Mouse (Mus musculus): ENCODE data around the gene Fuca1. TPM values are rescaled to one million over a fixed set of nuclear protein-coding genes. Genes with fewer than 3 reads are reported as not detected.

Fuca1 gene
- total and polyA plus RNA-seq, 3 experiments = 25.3 to 34.6 (median 30.4) TPM

DNA sequence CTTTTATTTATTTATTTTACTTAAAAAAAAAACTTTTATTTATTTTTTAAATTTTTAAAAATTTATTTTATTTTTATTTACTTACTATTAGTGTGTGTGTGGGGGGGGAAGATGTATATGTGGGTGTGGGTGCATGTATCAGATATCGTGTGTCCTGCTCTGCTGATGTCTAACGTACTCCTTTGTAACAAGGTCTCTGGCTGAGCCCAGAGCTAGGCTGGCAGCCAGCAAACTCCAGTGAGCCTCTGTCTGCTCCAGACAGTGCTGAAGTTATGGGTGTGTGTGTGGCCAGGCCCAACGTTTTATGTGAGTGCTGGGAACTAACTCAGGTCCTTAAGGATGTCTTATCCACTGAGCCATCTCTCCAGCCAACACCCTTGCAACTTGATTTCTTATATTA is 8.4 kb upstream of the Fuca1 start:
- intact Hi-C loops (cut with DNase I) = no loop called here
- Histone ChIP-seq H3K79me2 (replicated peaks; ENCODE audit: control insufficient read depth, insufficient read depth, low read length) (no peaks in the 10 kb centered on the region), H3K27me3 (ENCODE audit: control insufficient read depth, insufficient read depth, low read length) (no peaks in the 10 kb centered on the region), H3K36me3 (ENCODE audit: control insufficient read depth, insufficient read depth, low read length) (no peaks in the 10 kb centered on the region; the same call in 1 of the 2 replicates), H3K4me3 (no peak overlapping the region), H3K4me1 (ENCODE audit: control insufficient read depth, insufficient read depth, low read length) (peaks cover 5% of the 10 kb centered on the region), H3K27ac (peak overlapping the region; percentile 42), H3K9ac (ENCODE audit: low read depth, low read length) (no peak overlapping the region)
- DNase-seq = no peak
- 32% methylated on average over 3 of the region's 3 CpGs for WGBS
- TF ChIP-seq POLR2A (IDR thresholded peaks at IDR 0.05; ENCODE audit: insufficient read depth, low read depth, low read length) (no peak), EP300 (IDR thresholded peaks at IDR 0.05; ENCODE audit: insufficient read depth, low read depth, low read length) (no peak)

DNA sequence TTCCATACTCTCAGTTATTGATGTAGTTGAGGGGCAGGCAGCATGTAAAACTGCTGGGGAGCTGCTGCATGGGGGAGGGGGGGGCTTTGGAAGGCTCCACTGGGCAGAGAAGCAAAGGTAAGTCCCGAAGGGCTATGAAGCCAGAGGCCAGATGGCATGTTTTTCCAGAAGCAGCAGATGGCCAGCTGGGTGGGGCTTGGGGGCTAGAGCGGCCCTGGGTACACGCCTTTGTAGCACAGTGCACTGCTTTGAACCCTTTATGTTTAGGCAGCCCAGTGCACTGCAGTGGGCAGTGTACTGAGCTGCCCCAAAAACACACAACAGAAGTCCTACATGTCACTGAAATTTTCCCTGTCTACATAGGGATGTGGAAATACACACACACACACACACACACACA is 7.7 kb upstream of the Fuca1 start:
- H3K4me3 ChIP-seq = no peak overlapping the region
- H3K79me2 ChIP-seq (replicated peaks; ENCODE audit: control insufficient read depth, insufficient read depth, low read length) = no peaks in the 10 kb centered on the region
- TF ChIP-seq CTCF (IDR thresholded peaks at IDR 0.05) = no peak
- no peak for TF ChIP-seq EP300 (IDR thresholded peaks at IDR 0.05; ENCODE audit: insufficient read depth, low read depth, low read length)
- TF ChIP-seq POLR2A (IDR thresholded peaks at IDR 0.05; ENCODE audit: insufficient read depth, low read depth, low read length) = no peak
- H3K27me3 ChIP-seq (ENCODE audit: control insufficient read depth, insufficient read depth, low read length) = no peaks in the 10 kb centered on the region
- peaks cover 5% of the 10 kb centered on the region for H3K4me1 ChIP-seq (ENCODE audit: control insufficient read depth, insufficient read depth, low read length)
- H3K36me3 ChIP-seq (ENCODE audit: control insufficient read depth, insufficient read depth, low read length) = no peaks in the 10 kb centered on the region; the same call in 1 of the 2 replicates
- intact Hi-C loops (cut with DNase I) = no loop called here
- H3K27ac ChIP-seq = no peak overlapping the region
- no peak for DNase-seq
- 33% methylated on average over 3 of the region's 3 CpGs for WGBS
- no peak overlapping the region for H3K9ac ChIP-seq (ENCODE audit: low read depth, low read length)

DNA sequence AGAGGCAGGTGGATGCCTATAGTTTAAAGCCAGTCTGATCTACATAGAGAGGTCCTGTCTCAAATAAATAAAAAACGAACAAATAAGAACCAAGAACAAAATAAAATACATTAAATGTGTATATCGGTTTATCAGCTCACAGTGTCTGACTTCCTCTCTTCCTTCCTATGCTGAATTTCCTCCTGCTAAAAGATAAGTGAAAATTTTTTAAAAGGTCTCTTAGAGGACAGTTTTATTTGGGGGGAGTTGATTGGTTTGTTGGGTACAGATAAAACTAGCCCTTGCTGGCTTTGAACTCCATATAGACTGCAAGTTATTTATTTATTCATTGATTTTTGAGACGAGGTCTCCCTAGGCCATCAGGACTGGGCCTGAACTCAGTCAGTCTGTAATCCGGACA is 7.1 kb upstream of the Fuca1 start:
- TF ChIP-seq CTCF (IDR thresholded peaks at IDR 0.05) (no peak), POLR2A (IDR thresholded peaks at IDR 0.05; ENCODE audit: insufficient read depth, low read depth, low read length) (no peak), EP300 (IDR thresholded peaks at IDR 0.05; ENCODE audit: insufficient read depth, low read depth, low read length) (no peak)
- WGBS = 56% methylated on average over 4 of the region's 4 CpGs
- Histone ChIP-seq H3K4me3 (no peak overlapping the region), H3K27me3 (ENCODE audit: control insufficient read depth, insufficient read depth, low read length) (no peaks in the 10 kb centered on the region), H3K4me1 (ENCODE audit: control insufficient read depth, insufficient read depth, low read length) (peaks cover 5% of the 10 kb centered on the region), H3K36me3 (ENCODE audit: control insufficient read depth, insufficient read depth, low read length) (no peaks in the 10 kb centered on the region; the same call in 1 of the 2 replicates), H3K27ac (no peak overlapping the region), H3K79me2 (replicated peaks; ENCODE audit: control insufficient read depth, insufficient read depth, low read length) (no peaks in the 10 kb centered on the region), H3K9ac (ENCODE audit: low read depth, low read length) (no peak overlapping the region)
- no peak for DNase-seq
- intact Hi-C loops (cut with DNase I) = no loop called here

DNA sequence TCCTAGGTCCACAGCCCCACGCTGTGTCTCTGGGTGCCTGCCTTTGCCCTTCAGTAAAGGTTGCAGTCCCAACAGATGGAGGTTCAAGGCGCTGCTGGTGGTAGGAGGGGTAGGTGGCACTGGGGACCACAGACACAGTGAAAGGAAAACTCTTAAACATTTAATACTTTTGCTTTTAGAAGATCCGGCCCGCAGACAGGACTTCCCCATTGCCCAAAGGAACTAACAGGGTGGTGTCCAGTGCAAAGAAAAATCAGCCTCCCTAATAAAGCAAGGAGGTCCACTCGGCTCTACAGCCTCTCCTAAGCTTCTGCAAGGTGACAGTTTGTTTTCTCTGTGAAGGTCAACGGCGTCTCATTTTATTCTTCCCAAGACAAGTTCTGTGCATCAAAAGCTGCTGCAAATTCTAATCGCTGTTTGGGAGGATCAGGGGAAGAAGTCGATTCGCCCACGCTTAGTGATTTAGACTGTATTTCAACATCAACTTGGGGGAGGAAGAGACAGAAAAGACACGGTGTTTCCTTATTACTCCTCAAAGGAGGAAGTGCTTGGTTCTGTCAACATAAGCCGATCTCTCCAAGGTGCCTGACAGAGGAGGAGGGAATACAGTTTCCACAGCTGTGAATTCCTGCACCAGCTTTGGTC is 1.8 kb upstream of the Fuca1 start:
- intact Hi-C loops (cut with DNase I) = no loop called here
- Histone ChIP-seq H3K79me2 (replicated peaks; ENCODE audit: control insufficient read depth, insufficient read depth, low read length) (no peaks in the 10 kb centered on the region), H3K4me1 (ENCODE audit: control insufficient read depth, insufficient read depth, low read length) (peaks cover 3% of the 10 kb centered on the region), H3K4me3 (no peak overlapping the region), H3K27ac (no peak overlapping the region; the same call in 1 of the 2 replicates), H3K27me3 (ENCODE audit: control insufficient read depth, insufficient read depth, low read length) (no peaks in the 10 kb centered on the region), H3K9ac (ENCODE audit: low read depth, low read length) (no peak overlapping the region), H3K36me3 (ENCODE audit: control insufficient read depth, insufficient read depth, low read length) (no peaks in the 10 kb centered on the region)
- WGBS = 52% methylated on average over 13 of the region's 13 CpGs
- no peak for TF ChIP-seq EP300 (IDR thresholded peaks at IDR 0.05; ENCODE audit: insufficient read depth, low read depth, low read length)
- TF ChIP-seq CTCF (IDR thresholded peaks at IDR 0.05) = no peak
- no peak for TF ChIP-seq POLR2A (IDR thresholded peaks at IDR 0.05; ENCODE audit: insufficient read depth, low read depth, low read length)
- DNase-seq = peak in 1 of 2 experiments; percentile 40

DNA sequence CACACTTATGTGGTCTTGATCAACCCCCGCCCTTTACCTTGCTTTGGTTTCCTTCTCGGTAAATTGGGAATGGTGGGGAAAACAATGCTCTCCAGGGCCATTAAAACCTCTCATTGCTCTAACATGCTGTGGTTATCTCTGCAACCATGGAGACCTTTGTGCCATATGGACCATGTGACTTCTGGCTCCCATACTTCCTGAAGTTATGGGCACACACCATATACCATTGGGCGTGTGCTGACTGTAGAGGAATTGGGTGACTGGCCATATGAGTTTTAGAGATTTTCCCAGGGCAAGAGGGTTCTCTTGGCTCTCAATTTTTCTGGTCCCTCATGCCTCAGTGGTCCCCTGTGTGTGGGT is 1.3 kb upstream of the Fuca1 start:
- WGBS = 66% methylated on average over 3 of the region's 3 CpGs

DNA sequence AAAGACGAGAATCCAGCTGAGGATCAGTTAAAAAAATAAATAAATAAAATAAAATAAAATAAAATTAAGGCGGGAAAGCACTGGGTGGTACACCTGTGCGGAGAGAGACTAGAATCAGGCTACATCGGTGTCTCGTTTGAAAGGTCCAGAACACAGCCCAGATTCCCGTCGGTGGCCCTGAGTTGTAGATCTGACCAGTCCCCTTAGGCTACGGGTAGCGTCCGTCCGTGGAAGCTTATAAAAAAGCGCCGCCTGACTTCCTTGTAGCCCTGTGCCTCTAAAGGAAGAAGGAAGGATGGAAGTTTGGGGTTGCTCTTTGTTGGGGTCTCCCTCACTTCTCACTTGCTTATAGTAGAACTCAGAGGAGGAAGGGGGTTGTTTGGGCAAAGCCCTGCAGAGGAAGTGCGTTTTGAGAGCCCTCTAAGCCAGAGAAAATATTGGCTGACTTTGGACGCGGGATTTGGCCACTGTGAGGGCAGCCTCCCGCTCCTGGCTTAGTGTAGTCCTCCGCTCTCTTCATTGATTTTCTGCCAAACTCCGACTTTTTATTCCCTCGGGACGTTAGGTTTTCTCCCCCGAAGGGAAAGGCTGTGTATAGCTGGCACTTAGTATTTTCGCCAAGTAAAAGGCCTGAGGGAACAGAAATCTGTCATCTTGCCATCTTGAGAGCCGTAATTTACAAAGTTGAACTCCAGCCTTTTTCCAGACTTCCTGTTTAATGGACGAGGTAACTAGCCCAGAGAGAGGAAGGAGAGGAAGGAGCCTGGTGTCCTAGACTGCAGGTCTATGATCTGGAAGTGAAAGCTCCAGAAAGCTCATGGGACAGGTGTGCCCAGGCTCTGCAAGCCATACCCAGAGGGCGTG is 954 bp downstream of the Fuca1 start:
- Histone ChIP-seq H3K9ac (ENCODE audit: low read depth, low read length) (peak overlapping the region; percentile 82), H3K4me1 (ENCODE audit: control insufficient read depth, insufficient read depth, low read length) (peaks cover 3% of the 10 kb centered on the region), H3K27me3 (ENCODE audit: control insufficient read depth, insufficient read depth, low read length) (no peaks in the 10 kb centered on the region), H3K36me3 (ENCODE audit: control insufficient read depth, insufficient read depth, low read length) (no peaks in the 10 kb centered on the region), H3K79me2 (replicated peaks; ENCODE audit: control insufficient read depth, insufficient read depth, low read length) (no peaks in the 10 kb centered on the region), H3K4me3 (peak overlapping the region; percentile 84), H3K27ac (peak overlapping the region; percentile 83)
- peak; percentile 52 for DNase-seq
- intact Hi-C loops (cut with DNase I) = loop anchor here (2.0 to 5.0 kb wide), 3 partner anchors 25 to 119 kb away; partner anchors contain the start of genes Gale and Hmgcl
- TF ChIP-seq EP300 (IDR thresholded peaks at IDR 0.05; ENCODE audit: insufficient read depth, low read depth, low read length) = no peak
- TF ChIP-seq CTCF (IDR thresholded peaks at IDR 0.05) = no peak
- TF ChIP-seq POLR2A (IDR thresholded peaks at IDR 0.05; ENCODE audit: insufficient read depth, low read depth, low read length) = no peak
- WGBS = 7% methylated on average over 26 of the region's 26 CpGs

More for the DNA sequence above, 1.3 kb upstream of the Fuca1 start:
- Histone ChIP-seq H3K36me3 (ENCODE audit: control insufficient read depth, insufficient read depth, low read length) (no peaks in the 10 kb centered on the region), H3K27ac (no peak overlapping the region), H3K4me3 (no peak overlapping the region), H3K4me1 (ENCODE audit: control insufficient read depth, insufficient read depth, low read length) (peaks cover 3% of the 10 kb centered on the region), H3K9ac (ENCODE audit: low read depth, low read length) (no peak overlapping the region), H3K27me3 (ENCODE audit: control insufficient read depth, insufficient read depth, low read length) (no peaks in the 10 kb centered on the region), H3K79me2 (replicated peaks; ENCODE audit: control insufficient read depth, insufficient read depth, low read length) (no peaks in the 10 kb centered on the region)
- intact Hi-C loops (cut with DNase I) = no loop called here
- TF ChIP-seq POLR2A (IDR thresholded peaks at IDR 0.05; ENCODE audit: insufficient read depth, low read depth, low read length) = no peak
- no peak for TF ChIP-seq CTCF (IDR thresholded peaks at IDR 0.05)
- TF ChIP-seq EP300 (IDR thresholded peaks at IDR 0.05; ENCODE audit: insufficient read depth, low read depth, low read length) = no peak
- DNase-seq = no peak
